Mouse (Mus musculus): Measurements from ENCODE around the gene Ppp1r13l. TPM values are rescaled to one million over a fixed set of nuclear protein-coding genes. Genes with fewer than 3 reads are reported as not detected.

Gene Ppp1r13l
- total RNA-seq, 1 experiment = 5.3 TPM

GRCm38 (mm10) chr7:19416590-19416989 is 57.0 kb downstream of the Ppp1r13l start:
- H3K9ac ChIP-seq (ENCODE audit: insufficient read depth, low read depth, low read length, poor library complexity, severe bottlenecking) = no peak overlapping the region
- H3K27ac ChIP-seq (ENCODE audit: insufficient read depth, low read depth, low read length, poor library complexity, severe bottlenecking) = no peak overlapping the region
- H3K4me3 ChIP-seq (ENCODE audit: insufficient read depth in 1 of 2, low read depth in 1 of 2, low read length in 2 of 2, poor library complexity in 1 of 2, severe bottlenecking in 1 of 2) = no peak overlapping the region
- H3K36me3 ChIP-seq (ENCODE audit: control insufficient read depth, insufficient read depth, low read length, poor library complexity, severe bottlenecking) = no peaks in the 10 kb centered on the region
- no peaks in the 10 kb centered on the region for H3K9me3 ChIP-seq (ENCODE audit: control insufficient read depth, insufficient read depth, low read depth, low read length)
- TF ChIP-seq MAFK (IDR thresholded peaks at IDR 0.05; ENCODE audit: insufficient read depth, low read depth, low read length) (no peak), HCFC1 (IDR thresholded peaks at IDR 0.05; ENCODE audit: borderline replicate concordance, insufficient read depth, low read length) (no peak), ZNF384 (IDR thresholded peaks at IDR 0.05; ENCODE audit: low read depth, low read length) (no peak), ZC3H11A (IDR thresholded peaks at IDR 0.05; ENCODE audit: borderline replicate concordance, low read depth, low read length) (no peak), CHD2 (IDR thresholded peaks at IDR 0.05; ENCODE audit: low read depth, low read length) (no peak)
- in situ Hi-C loops (cut with MboI; ENCODE audit: low sequenced_read_pairs in 2 of 2, unreplicated experiment in 2 of 2) = loop anchor here in 1 of 2 experiments (10.0 kb wide), 1 partner anchor 58 kb away; no protein-coding TSS in a partner anchor
- DNase-seq (ENCODE audit: low read depth, low spot score) = no peak
- H3K4me1 ChIP-seq (ENCODE audit: control insufficient read depth in 2 of 2, insufficient read depth in 2 of 2, low read length in 2 of 2, poor library complexity in 1 of 2) = peaks cover 0 to 18% of the 10 kb centered on the region in 2 experiments; a peak in 1 of 4 replicates

DNA sequence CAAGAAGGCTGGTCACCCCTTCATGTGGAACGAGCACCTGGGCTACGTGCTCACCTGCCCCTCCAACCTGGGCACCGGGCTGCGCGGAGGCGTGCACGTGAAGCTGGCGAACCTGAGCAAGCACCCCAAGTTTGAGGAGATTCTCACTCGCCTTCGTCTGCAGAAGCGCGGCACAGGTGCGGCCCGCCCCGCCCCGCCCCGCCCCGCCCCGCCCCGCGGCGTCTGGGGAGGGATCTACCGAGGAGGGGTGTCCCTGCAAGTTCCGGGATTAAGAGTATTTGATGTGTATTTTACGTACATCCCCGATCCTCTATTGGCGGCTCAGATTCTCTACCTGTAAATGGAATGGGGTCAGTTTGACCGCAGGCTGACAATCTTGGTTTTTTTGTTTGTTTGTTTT is 60.6 kb downstream of the Ppp1r13l start:
- Histone ChIP-seq H3K9ac (ENCODE audit: insufficient read depth, low read depth, low read length, poor library complexity, severe bottlenecking) (no peak overlapping the region), H3K4me3 (ENCODE audit: insufficient read depth in 1 of 2, low read depth in 1 of 2, low read length in 2 of 2, poor library complexity in 1 of 2, severe bottlenecking in 1 of 2) (peak overlapping the region in 1 of 2 experiments; percentile 41; a peak in 1 of 4 replicates), H3K36me3 (ENCODE audit: control insufficient read depth, insufficient read depth, low read length, poor library complexity, severe bottlenecking) (no peaks in the 10 kb centered on the region), H3K27ac (ENCODE audit: insufficient read depth, low read depth, low read length, poor library complexity, severe bottlenecking) (no peak overlapping the region), H3K9me3 (ENCODE audit: control insufficient read depth, insufficient read depth, low read depth, low read length) (no peaks in the 10 kb centered on the region), H3K4me1 (ENCODE audit: control insufficient read depth in 2 of 2, insufficient read depth in 2 of 2, low read length in 2 of 2, poor library complexity in 1 of 2) (peaks cover 0 to 10% of the 10 kb centered on the region in 2 experiments; a peak in 1 of 4 replicates)
- in situ Hi-C loops (cut with MboI; ENCODE audit: low sequenced_read_pairs in 2 of 2, unreplicated experiment in 2 of 2) = no loop called here
- no peak for DNase-seq (ENCODE audit: low read depth, low spot score)
- TF ChIP-seq ZC3H11A (IDR thresholded peaks at IDR 0.05; ENCODE audit: borderline replicate concordance, low read depth, low read length) = no peak
- no peak for TF ChIP-seq CHD2 (IDR thresholded peaks at IDR 0.05; ENCODE audit: low read depth, low read length)
- TF ChIP-seq ZNF384 (IDR thresholded peaks at IDR 0.05; ENCODE audit: low read depth, low read length) = no peak
- TF ChIP-seq MAFK (IDR thresholded peaks at IDR 0.05; ENCODE audit: insufficient read depth, low read depth, low read length) = no peak
- no peak for TF ChIP-seq HCFC1 (IDR thresholded peaks at IDR 0.05; ENCODE audit: borderline replicate concordance, insufficient read depth, low read length)

- DNase-seq (ENCODE audit: low read depth, low spot score) = peak; percentile 86
- H3K9me3 ChIP-seq (ENCODE audit: control insufficient read depth, insufficient read depth, low read depth, low read length) = no peaks in the 10 kb centered on the region
- in situ Hi-C loops (cut with MboI; ENCODE audit: low sequenced_read_pairs in 2 of 2, unreplicated experiment in 2 of 2) = no loop called here
- H3K4me1 ChIP-seq (ENCODE audit: control insufficient read depth in 2 of 2, insufficient read depth in 2 of 2, low read length in 2 of 2, poor library complexity in 1 of 2) = peaks cover 0 to 7% of the 10 kb centered on the region in 2 experiments; a peak in 1 of 4 replicates
- H3K36me3 ChIP-seq (ENCODE audit: control insufficient read depth, insufficient read depth, low read length, poor library complexity, severe bottlenecking) = no peaks in the 10 kb centered on the region; the same call in 1 of the 2 replicates
- no peak for TF ChIP-seq HCFC1 (IDR thresholded peaks at IDR 0.05; ENCODE audit: borderline replicate concordance, insufficient read depth, low read length)
- TF ChIP-seq MAFK (IDR thresholded peaks at IDR 0.05; ENCODE audit: insufficient read depth, low read depth, low read length) = no peak
- TF ChIP-seq CHD2 (IDR thresholded peaks at IDR 0.05; ENCODE audit: low read depth, low read length) = no peak
- TF ChIP-seq ZC3H11A (IDR thresholded peaks at IDR 0.05; ENCODE audit: borderline replicate concordance, low read depth, low read length) = no peak
- no peak for TF ChIP-seq ZNF384 (IDR thresholded peaks at IDR 0.05; ENCODE audit: low read depth, low read length)
- peak overlapping the region; percentile 51; the same call in 1 of the 2 replicates for H3K9ac ChIP-seq (ENCODE audit: insufficient read depth, low read depth, low read length, poor library complexity, severe bottlenecking)
- H3K27ac ChIP-seq (ENCODE audit: insufficient read depth, low read depth, low read length, poor library complexity, severe bottlenecking) = no peak overlapping the region
- H3K4me3 ChIP-seq (ENCODE audit: insufficient read depth in 1 of 2, low read depth in 1 of 2, low read length in 2 of 2, poor library complexity in 1 of 2, severe bottlenecking in 1 of 2) = peak overlapping the region; percentile 56 to 66
Measured at GRCm38 (mm10) chr7:19420821-19421636, 61.5 kb downstream of the Ppp1r13l start.

- H3K4me3 ChIP-seq (ENCODE audit: insufficient read depth in 1 of 2, low read depth in 1 of 2, low read length in 2 of 2, poor library complexity in 1 of 2, severe bottlenecking in 1 of 2) = no peak overlapping the region
- H3K9ac ChIP-seq (ENCODE audit: insufficient read depth, low read depth, low read length, poor library complexity, severe bottlenecking) = no peak overlapping the region
- H3K9me3 ChIP-seq (ENCODE audit: control insufficient read depth, insufficient read depth, low read depth, low read length) = no peaks in the 10 kb centered on the region
- no peak overlapping the region for H3K27ac ChIP-seq (ENCODE audit: insufficient read depth, low read depth, low read length, poor library complexity, severe bottlenecking)
- H3K4me1 ChIP-seq (ENCODE audit: control insufficient read depth in 2 of 2, insufficient read depth in 2 of 2, low read length in 2 of 2, poor library complexity in 1 of 2) = peaks cover 9 to 17% of the 10 kb centered on the region in 2 experiments
- in situ Hi-C loops (cut with MboI; ENCODE audit: low sequenced_read_pairs in 2 of 2, unreplicated experiment in 2 of 2) = no loop called here
- no peak for DNase-seq (ENCODE audit: low read depth, low spot score)
- no peaks in the 10 kb centered on the region; the same call in 1 of the 2 replicates for H3K36me3 ChIP-seq (ENCODE audit: control insufficient read depth, insufficient read depth, low read length, poor library complexity, severe bottlenecking)
- TF ChIP-seq MAFK (IDR thresholded peaks at IDR 0.05; ENCODE audit: insufficient read depth, low read depth, low read length) = no peak
- TF ChIP-seq ZNF384 (IDR thresholded peaks at IDR 0.05; ENCODE audit: low read depth, low read length) = no peak
- no peak for TF ChIP-seq CHD2 (IDR thresholded peaks at IDR 0.05; ENCODE audit: low read depth, low read length)
- no peak for TF ChIP-seq ZC3H11A (IDR thresholded peaks at IDR 0.05; ENCODE audit: borderline replicate concordance, low read depth, low read length)
- TF ChIP-seq HCFC1 (IDR thresholded peaks at IDR 0.05; ENCODE audit: borderline replicate concordance, insufficient read depth, low read length) = no peak
Measured at GRCm38 (mm10) chr7:19423083-19423482, 63.5 kb downstream of the Ppp1r13l start.
